ENCODE assay signal across 15 mouse cellular contexts in the genomic region with DNA sequence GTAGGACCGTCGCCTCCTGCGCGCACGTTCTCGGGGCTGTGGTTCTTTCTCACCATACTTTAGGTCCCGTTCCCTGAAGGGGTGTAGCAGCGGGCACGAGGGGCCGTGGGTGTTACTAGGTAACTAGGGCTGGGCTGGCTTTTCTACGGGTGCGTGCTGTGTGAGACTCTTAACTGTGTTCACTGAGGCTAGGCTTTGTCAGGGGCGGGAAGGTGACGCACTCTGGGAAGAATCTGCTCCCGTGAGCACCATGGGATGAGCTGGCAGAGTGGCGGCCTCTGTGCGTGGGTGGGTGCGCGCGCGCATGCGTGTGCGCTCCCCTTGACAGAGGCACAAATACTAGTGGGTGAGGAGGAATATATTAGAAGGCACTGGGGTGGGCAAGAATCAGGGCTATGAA. TPM values are rescaled to one million over a fixed set of nuclear protein-coding genes. Genes with fewer than 3 reads are reported as not detected.
DNase-seq lines count a peak whose midpoint lies in the region; ATAC-seq and TF ChIP-seq lines count a peak whose summit lies in the region.
"Had no signal": no experiment of that assay in that cellular context is flagged by ENCODE, and none has a peak within 500 bp of the region (broad histone marks: within the 10 kb centered on the region; RNA-seq: fewer than 3 reads in every experiment).

No protein-coding gene starts in this region.

- DNase-seq in heart, postnatal 10 days: no peak
- DNase-seq in liver (no peak), ZHBTc4 (ENCODE audit: low read depth, low spot score) (peak; percentile 74)
- DNase-seq in liver, postnatal 0 days: peak; percentile 65
- no peak for DNase-seq in urinary bladder, postnatal 14 days (ENCODE audit: low spot score)
- DNase-seq in embryo, embryonic 10.5 days (ENCODE audit: low spot score): no peak
- DNase-seq: adrenal gland, postnatal 10 days; cerebellum, adult 9-11 months; heart, adult 18-20 months; retina, postnatal 1 day had no signal

- WGBS in heart, embryonic 12.5 days: 31% methylated on average over 23 of the region's 23 CpGs
- 29% methylated on average over 23 of the region's 23 CpGs for WGBS in liver, embryonic 12.5 days (ENCODE audit: insufficient replicate concordance)
- 41% methylated on average over 23 of the region's 23 CpGs for WGBS in liver, postnatal 0 days (ENCODE audit: insufficient replicate concordance)

- peaks cover 29% of the 10 kb centered on the region for H3K27me3 ChIP-seq in heart, embryonic 12.5 days (replicated peaks)
- peaks cover 58% of the 10 kb centered on the region for H3K27me3 ChIP-seq in liver, embryonic 12.5 days (replicated peaks)
- no peaks in the 10 kb centered on the region for H3K27me3 ChIP-seq in liver, postnatal 0 days (ENCODE audit: insufficient read depth, low read length)

- H3K4me3 ChIP-seq in heart, embryonic 12.5 days: peak overlapping the region; percentile 20
- no peak overlapping the region for H3K4me3 ChIP-seq in liver, embryonic 12.5 days
- peak overlapping the region; percentile 38 for H3K4me3 ChIP-seq in liver, postnatal 0 days (ENCODE audit: low read depth, low read length)
- H3K4me3 ChIP-seq: limb, embryonic 13.5 days had no signal

- peaks cover 50% of the 10 kb centered on the region for H3K4me1 ChIP-seq in heart, embryonic 12.5 days (replicated peaks)
- no peaks in the 10 kb centered on the region; the same call in 1 of the 2 replicates for H3K4me1 ChIP-seq in liver, embryonic 12.5 days
- H3K4me1 ChIP-seq in liver, postnatal 0 days (ENCODE audit: insufficient read depth): peaks cover 2% of the 10 kb centered on the region; the same call in 1 of the 2 replicates

- no peaks in the 10 kb centered on the region for H3K9me3 ChIP-seq in heart, embryonic 12.5 days (replicated peaks)
- H3K9me3 ChIP-seq in liver, embryonic 12.5 days (replicated peaks): no peaks in the 10 kb centered on the region
- no peaks in the 10 kb centered on the region for H3K9me3 ChIP-seq in liver, postnatal 0 days (ENCODE audit: low read length)
- H3K9me3 ChIP-seq: limb, embryonic 13.5 days had no signal

- TF ChIP-seq EP300 in liver, postnatal 0 days (IDR thresholded peaks at IDR 0.05; ENCODE audit: low read depth): no peak

- TF ChIP-seq CTCF in liver, postnatal 0 days (IDR thresholded peaks at IDR 0.05; ENCODE audit: low read depth): no peak

- intact Hi-C loops in heart, postnatal 10 days (cut with DNase I): no loop called here

- H3K9ac ChIP-seq in heart, embryonic 12.5 days: no peak overlapping the region
- H3K9ac ChIP-seq in liver, embryonic 12.5 days: no peak overlapping the region
- H3K9ac ChIP-seq in liver, postnatal 0 days (replicated peaks): peak overlapping the region; percentile 69
- H3K9ac ChIP-seq: limb, embryonic 13.5 days had no signal

- no peaks in the 10 kb centered on the region for H3K36me3 ChIP-seq in heart, embryonic 12.5 days
- no peaks in the 10 kb centered on the region for H3K36me3 ChIP-seq in liver, embryonic 12.5 days
- no peaks in the 10 kb centered on the region for H3K36me3 ChIP-seq in liver, postnatal 0 days (replicated peaks; ENCODE audit: insufficient read depth, low read length)
- H3K36me3 ChIP-seq: limb, embryonic 13.5 days had no signal

- peak overlapping the region; percentile 47 for H3K4me2 ChIP-seq in heart, embryonic 12.5 days
- H3K4me2 ChIP-seq in liver, embryonic 12.5 days: peak overlapping the region; percentile 22; the same call in 1 of the 2 replicates
- H3K4me2 ChIP-seq in liver, postnatal 0 days (ENCODE audit: low read depth, low read length): peak overlapping the region; percentile 67
- H3K4me2 ChIP-seq: limb, embryonic 13.5 days had no signal

- ATAC-seq in heart, embryonic 12.5 days (ENCODE audit: insufficient number of reproducible peaks, low FRiP score): peak; percentile 12; the same call in 1 of the 2 replicates
- peak; percentile 25; the same call in 1 of the 2 replicates for ATAC-seq in liver, embryonic 12.5 days
- ATAC-seq in liver, postnatal 0 days: peak; percentile 66
- ATAC-seq: CD4-positive, CD25-positive, alpha-beta regulatory T cell, adult 4 months had no signal

- no peak overlapping the region for H3K27ac ChIP-seq in heart, embryonic 12.5 days (ENCODE audit: poor library complexity, severe bottlenecking)
- no peak overlapping the region for H3K27ac ChIP-seq in liver, embryonic 12.5 days
- peak overlapping the region; percentile 98 for H3K27ac ChIP-seq in liver, postnatal 0 days (ENCODE audit: low read depth)
- H3K27ac ChIP-seq: kidney, postnatal 0 days; limb, embryonic 13.5 days had no signal

RNA-seq across cellular contexts. Expression of gene Hspb8, which starts 23.9 kb away (rescaled TPM):
- polyA plus RNA-seq in heart, embryonic 12.5 days (2016; fragmentation: Nextera tagmentation; extraction: Ambion mirVana): 37.7 and 37.9 TPM in 2 replicates
- 100 to 1,000 TPM; 155 to 178 TPM for total RNA-seq in heart, postnatal 10 days (2021)
- polyA plus RNA-seq in liver, embryonic 12.5 days (2016; fragmentation: Nextera tagmentation; extraction: Ambion mirVana): 1.2 and 1.5 TPM in 2 replicates
- 9.1 and 10.6 TPM in 2 replicates for polyA plus RNA-seq in liver, postnatal 0 days (2015; fragmentation: Nextera tagmentation; extraction: Ambion mirVana)
- polyA plus RNA-seq: CD4-positive, CD25-positive, alpha-beta regulatory T cell, adult 4 months had no signal

Comparison
In these comparisons a context has a peak if more than half of its experiments do, and no peak if none do; other contexts are left out.
1. DNase-seq: peak in ZHBTc4 (single experiment) and liver, postnatal 0 days (single experiment); none in heart, postnatal 10 days (0 of 2), liver (single experiment), urinary bladder, postnatal 14 days (single experiment) and embryo, embryonic 10.5 days (single experiment).
2. ATAC-seq: peak in every context shown above with its lines; median percentile 66 in liver, postnatal 0 days; 25 in liver, embryonic 12.5 days; 12 in heart, embryonic 12.5 days.
3. Peak in every context shown above with its lines, with median percentiles within 50 percentile points of each other: H3K4me2 ChIP-seq.